Mouse (Mus musculus): ENCODE measurements around the gene Lamb3.
"Not testable (repeated sequence)": the region's sequence is repeated elsewhere in the genome, so short reads cannot be mapped to it uniquely, and the experiment has no call there.

Gene Lamb3

GRCm38 (mm10) chr1:193274407-193275071 is 67.0 kb downstream of the Lamb3 start:
- DNase-seq (ENCODE audit: extremely low spot score, low spot score) = no peak

- DNase-seq (ENCODE audit: extremely low spot score, low spot score) = no peak
Measured at GRCm38 (mm10) chr1:193278414-193279045, 71.0 kb downstream of the Lamb3 start.

- no peak for DNase-seq (ENCODE audit: extremely low spot score, low spot score)
Measured at GRCm38 (mm10) chr1:193279492-193279891, 72.0 kb downstream of the Lamb3 start.

DNA sequence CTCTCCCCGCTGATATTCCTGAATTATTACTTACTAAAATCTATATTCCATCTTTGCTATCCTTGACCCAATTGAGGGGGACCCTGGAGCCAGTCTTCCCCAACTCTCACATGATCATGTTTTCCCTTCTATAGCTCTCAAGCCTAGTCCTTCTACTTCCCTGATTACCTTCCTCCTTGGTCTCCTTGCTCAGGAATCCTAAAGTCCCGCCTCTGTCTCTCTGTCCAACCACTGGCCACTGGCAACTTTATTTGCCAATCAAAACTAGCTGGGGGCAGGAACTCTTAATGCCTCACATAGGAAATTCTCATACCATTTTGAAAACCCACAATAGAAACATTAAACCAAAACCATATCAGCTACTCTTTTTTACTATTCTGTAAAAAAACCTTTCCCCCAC is 73.8 kb downstream of the Lamb3 start:
- DNase-seq (ENCODE audit: extremely low spot score, low spot score) = no peak

- no peak for DNase-seq (ENCODE audit: extremely low spot score, low spot score)
Measured at GRCm38 (mm10) chr1:193284228-193284779, 76.8 kb downstream of the Lamb3 start.

DNA sequence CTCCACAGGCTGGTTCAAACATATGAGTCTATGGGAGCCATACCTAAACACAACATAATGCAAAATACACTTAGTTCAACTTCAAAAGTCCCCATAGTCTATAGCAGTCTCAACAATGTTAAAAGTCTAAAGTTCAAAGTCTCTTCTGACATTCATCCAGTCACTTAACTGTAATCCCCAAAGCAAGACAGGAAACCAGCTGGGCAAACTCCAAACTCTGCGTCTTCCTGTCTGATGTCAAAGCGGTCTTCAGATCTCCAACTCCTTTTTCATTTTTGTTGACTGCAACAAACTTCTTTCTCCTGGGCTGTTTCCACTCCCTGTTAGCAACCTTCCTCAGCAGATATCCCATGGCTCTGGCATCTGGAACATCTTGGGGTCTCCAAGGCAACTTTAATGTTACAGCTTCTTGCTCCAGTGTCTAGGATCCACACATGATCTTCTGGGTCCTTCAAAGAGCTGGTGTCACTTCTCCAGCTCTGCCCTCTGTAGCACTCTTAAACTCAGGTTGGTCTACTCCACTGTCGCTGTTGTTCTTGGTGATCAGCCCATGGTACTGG is 78.3 kb downstream of the Lamb3 start:
- DNase-seq (ENCODE audit: extremely low spot score, low spot score) = not testable (repeated sequence)

- DNase-seq (ENCODE audit: extremely low spot score, low spot score) = no peak
Measured at GRCm38 (mm10) chr1:193287578-193287977, 80.1 kb downstream of the Lamb3 start.

DNA sequence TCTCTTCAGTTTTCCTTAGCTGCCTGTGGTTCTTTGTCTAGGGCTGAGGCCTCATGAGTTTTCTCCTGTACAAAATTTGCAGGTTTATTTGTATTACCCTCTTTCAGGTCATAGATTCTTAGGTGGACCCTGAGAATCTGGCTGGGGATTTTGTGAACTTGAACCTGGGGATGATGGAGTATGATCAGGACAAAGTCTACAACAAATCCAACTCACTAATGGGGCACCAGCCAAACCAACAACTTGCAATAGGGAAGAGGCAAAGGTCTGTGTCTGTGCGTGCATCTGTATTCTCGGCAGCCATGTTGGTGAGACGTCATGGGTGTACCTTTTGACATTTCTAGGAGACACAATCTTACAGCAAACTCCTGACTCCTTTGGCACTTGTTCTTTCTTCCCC is 81.6 kb downstream of the Lamb3 start:
- no peak for DNase-seq (ENCODE audit: extremely low spot score, low spot score)

DNA sequence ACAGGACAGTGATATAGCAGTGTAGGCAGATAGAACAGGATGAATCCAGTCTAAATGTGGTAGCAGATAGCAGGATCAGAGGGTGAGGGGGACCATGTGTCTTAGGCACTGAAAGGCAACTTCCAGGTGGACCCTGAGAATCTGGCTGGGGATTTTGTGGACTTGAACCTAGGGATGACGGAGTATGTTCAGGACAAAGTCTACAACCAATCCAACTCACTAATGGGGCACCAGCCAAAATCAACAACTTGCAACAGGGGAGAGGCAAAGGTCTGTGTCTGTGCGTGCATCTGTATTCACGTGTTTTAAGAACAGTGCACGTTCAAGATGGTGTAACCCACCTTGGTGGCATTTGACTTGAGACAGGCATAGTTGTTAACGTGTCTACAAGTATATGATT is 82.4 kb downstream of the Lamb3 start:
- no peak for DNase-seq (ENCODE audit: extremely low spot score, low spot score)

DNA sequence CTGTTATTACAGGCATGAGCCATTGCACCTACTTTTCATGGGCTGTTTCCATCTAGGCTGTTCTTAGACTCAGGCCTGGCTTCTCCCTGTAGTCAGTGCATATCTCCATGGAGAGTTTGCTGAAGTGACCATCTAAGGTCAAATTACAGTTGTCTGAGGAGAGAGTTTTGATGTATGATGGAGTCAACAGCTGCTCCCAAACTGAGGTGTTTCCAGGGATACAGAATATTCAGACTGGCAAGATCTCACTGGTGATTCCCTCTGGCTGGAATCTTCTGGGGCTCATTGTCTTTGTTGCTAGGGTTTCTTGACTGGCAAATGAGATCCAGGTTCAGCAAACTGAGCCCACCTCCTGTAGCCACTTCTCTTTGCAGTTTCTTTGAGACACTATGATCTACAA is 83.2 kb downstream of the Lamb3 start:
- no peak for DNase-seq (ENCODE audit: extremely low spot score, low spot score)

- no peak for DNase-seq (ENCODE audit: extremely low spot score, low spot score)
Measured at GRCm38 (mm10) chr1:193293039-193293438, 85.5 kb downstream of the Lamb3 start.

GRCm38 (mm10) chr1:193293926-193294325 is 86.4 kb downstream of the Lamb3 start:
- no peak for DNase-seq (ENCODE audit: extremely low spot score, low spot score)

DNA sequence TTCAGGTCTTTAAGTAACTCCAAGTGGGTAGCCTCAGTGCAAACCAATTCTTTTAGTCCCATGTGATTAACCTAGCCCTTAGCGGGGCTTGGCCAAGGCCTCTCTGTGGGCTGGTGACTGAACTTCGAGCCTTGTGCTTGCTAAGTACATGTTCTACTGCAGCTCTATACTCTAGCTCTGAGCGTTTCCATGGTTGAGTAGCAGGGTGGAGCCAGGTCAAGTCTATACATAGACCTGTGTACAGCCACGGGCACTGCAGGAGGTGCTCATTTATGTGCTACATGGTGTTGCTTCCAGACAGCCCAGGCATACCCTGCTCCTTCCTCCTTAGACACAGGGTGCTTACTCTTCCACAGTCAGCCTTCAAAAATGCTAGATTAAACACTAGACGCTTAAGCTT is 88.4 kb downstream of the Lamb3 start:
- DNase-seq (ENCODE audit: extremely low spot score, low spot score) = no peak

GRCm38 (mm10) chr1:193298141-193298765 is 90.8 kb downstream of the Lamb3 start:
- no peak for DNase-seq (ENCODE audit: extremely low spot score, low spot score)

- no peak for DNase-seq (ENCODE audit: extremely low spot score, low spot score)
Measured at GRCm38 (mm10) chr1:193299995-193300394, 92.5 kb downstream of the Lamb3 start.

GRCm38 (mm10) chr1:193301216-193302092 is 94.0 kb downstream of the Lamb3 start:
- no peak for DNase-seq (ENCODE audit: extremely low spot score, low spot score)

GRCm38 (mm10) chr1:193302093-193302405 is 94.5 kb downstream of the Lamb3 start:
- no peak for DNase-seq (ENCODE audit: extremely low spot score, low spot score)

DNA sequence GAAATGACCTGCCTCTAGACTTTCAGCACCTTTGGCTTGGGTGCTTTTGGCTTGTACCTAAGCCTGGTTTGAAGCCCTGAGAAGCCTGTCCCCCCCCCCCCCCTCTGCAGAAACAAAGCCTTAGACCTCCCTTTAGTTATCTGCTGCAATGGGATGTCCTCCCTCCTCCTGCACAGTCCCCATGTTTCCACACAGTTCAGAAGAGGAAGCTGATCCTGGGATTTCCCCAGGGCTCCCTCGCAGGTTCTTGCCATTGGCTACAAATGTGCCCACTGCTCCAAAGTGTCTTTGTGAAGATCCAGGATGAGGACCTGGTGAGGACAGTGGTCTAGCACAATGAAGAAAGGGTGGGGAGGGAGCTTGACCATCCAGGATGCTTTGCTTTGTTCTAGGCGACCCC is 95.6 kb downstream of the Lamb3 start:
- no peak for DNase-seq (ENCODE audit: extremely low spot score, low spot score)

DNA sequence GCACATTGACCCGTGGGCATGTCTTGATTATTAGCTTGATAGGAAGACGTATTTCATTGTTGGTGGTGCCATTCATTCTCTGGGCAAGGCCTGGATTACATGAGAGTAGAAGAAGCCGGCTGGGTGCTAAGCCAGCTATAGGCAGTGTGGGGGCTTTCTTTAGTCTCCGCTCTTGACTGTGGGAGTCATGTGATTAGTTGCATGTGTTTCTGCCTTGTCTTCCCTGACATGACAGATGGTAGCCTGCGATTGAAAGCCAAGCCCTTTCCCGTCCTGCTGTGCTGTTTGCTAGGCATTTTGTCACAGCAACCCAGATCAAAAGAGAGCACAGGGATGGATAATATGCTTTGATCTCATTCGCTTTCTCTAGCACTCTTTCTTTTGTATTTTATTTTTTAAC is 97.9 kb downstream of the Lamb3 start:
- peak; percentile 43 for DNase-seq (ENCODE audit: extremely low spot score, low spot score)

- no peak for DNase-seq (ENCODE audit: extremely low spot score, low spot score)
Measured at GRCm38 (mm10) chr1:193306832-193307231, 99.3 kb downstream of the Lamb3 start.

DNA sequence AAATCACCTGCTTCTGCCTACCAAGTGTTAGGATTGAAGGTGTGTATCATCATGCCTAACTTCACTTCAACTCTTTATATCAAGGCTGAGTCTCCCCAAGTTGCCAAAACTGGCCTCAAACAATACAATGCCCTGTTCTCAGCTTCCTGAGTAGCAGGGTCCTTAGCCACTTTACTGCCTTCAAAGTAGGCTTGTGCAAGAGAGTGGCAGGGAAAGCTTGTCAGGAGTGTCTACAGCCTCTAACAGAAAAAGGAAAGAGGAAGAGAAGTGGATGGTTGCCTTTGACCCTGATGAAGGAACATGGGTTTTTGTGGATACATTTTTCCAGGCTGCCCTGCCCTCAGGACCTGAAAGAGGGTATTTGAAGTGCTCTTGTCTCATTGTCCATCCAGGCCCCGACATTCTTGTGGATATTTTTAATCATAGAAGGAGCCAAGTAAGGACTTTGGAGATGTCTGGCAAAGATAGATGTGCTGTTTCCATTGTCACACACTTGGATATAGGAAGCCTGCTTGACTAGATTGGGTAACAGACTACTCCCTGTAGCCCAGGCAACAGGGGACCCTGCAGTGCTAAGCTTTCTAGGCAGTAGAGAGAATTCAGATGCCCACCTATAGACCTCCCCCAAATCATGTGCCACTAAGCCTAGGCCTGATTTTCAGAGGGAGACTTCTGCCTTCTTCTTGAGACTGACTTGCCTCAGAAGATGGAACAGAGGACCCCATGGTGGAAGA is 102.5 kb downstream of the Lamb3 start:
- DNase-seq (ENCODE audit: extremely low spot score, low spot score) = no peak

Measured in neural tube, embryonic 10.5 days (tissue).